In genomic region chr8:82027401-82027800, GRCm38 (mm10) we compare ENCODE assay signal across 9 mouse cellular contexts.
DNase-seq lines count a peak whose midpoint lies in the region; ATAC-seq and TF ChIP-seq lines count a peak whose summit lies in the region.
"Had no signal": no experiment of that assay in that cellular context is flagged by ENCODE, and none has a peak within 500 bp of the region (broad histone marks: within the 10 kb centered on the region; RNA-seq: fewer than 3 reads in every experiment).

No protein-coding gene starts in this region.

- no peak for TF ChIP-seq EP300 in stomach, postnatal 0 days (optimal IDR thresholded peaks at IDR 0.05)

- no peak overlapping the region for H3K27ac ChIP-seq in forebrain, embryonic 13.5 days
- H3K27ac ChIP-seq in forebrain, embryonic 11.5 days (ENCODE audit: low read depth, low read length), result no peak overlapping the region
- H3K27ac ChIP-seq in stomach, embryonic 14.5 days (ENCODE audit: low read length), result peak overlapping the region; percentile 12; the same call in 1 of the 2 replicates
- H3K27ac ChIP-seq in stomach, postnatal 0 days (replicated peaks), result no peak overlapping the region
- no peak overlapping the region for H3K27ac ChIP-seq in midbrain, embryonic 14.5 days (replicated peaks; ENCODE audit: low read depth, low read length)

- no peak overlapping the region for H3K9ac ChIP-seq in forebrain, embryonic 13.5 days
- no peak overlapping the region for H3K9ac ChIP-seq in forebrain, embryonic 11.5 days (ENCODE audit: low read length)
- no peak overlapping the region for H3K9ac ChIP-seq in stomach, embryonic 14.5 days (replicated peaks; ENCODE audit: low read depth, low read length)
- H3K9ac ChIP-seq in stomach, postnatal 0 days (ENCODE audit: low read length), result no peak overlapping the region
- no peak overlapping the region for H3K9ac ChIP-seq in midbrain, embryonic 14.5 days (replicated peaks; ENCODE audit: low read length)

- H3K4me2 ChIP-seq in forebrain, embryonic 13.5 days, result no peak overlapping the region
- H3K4me2 ChIP-seq in forebrain, embryonic 11.5 days (ENCODE audit: low read depth, low read length, severe bottlenecking), result no peak overlapping the region
- no peak overlapping the region for H3K4me2 ChIP-seq in stomach, embryonic 14.5 days (replicated peaks; ENCODE audit: low read depth, low read length)
- no peak overlapping the region for H3K4me2 ChIP-seq in stomach, postnatal 0 days (replicated peaks; ENCODE audit: low read depth)
- no peak overlapping the region for H3K4me2 ChIP-seq in midbrain, embryonic 14.5 days (ENCODE audit: low read length)

- no peak overlapping the region for H3K4me3 ChIP-seq in forebrain, embryonic 13.5 days
- H3K4me3 ChIP-seq in forebrain, embryonic 11.5 days (ENCODE audit: low read depth, low read length), result no peak overlapping the region
- H3K4me3 ChIP-seq in stomach, embryonic 14.5 days (ENCODE audit: low read depth, low read length), result no peak overlapping the region
- H3K4me3 ChIP-seq in stomach, postnatal 0 days (ENCODE audit: low read depth, low read length), result no peak overlapping the region
- no peak overlapping the region for H3K4me3 ChIP-seq in midbrain, embryonic 14.5 days (replicated peaks; ENCODE audit: low read depth, low read length)

- H3K4me1 ChIP-seq in forebrain, embryonic 13.5 days, result peaks cover 15% of the 10 kb centered on the region
- no peaks in the 10 kb centered on the region for H3K4me1 ChIP-seq in forebrain, embryonic 11.5 days (replicated peaks; ENCODE audit: control insufficient read depth, insufficient read depth, low read length)
- H3K4me1 ChIP-seq in stomach, embryonic 14.5 days (ENCODE audit: control insufficient read depth, insufficient read depth, low read length), result 0 out of 2 replicates have a peak, but pooled peaks cover 4% of the 10 kb centered on the region
- H3K4me1 ChIP-seq in stomach, postnatal 0 days (replicated peaks; ENCODE audit: control insufficient read depth, insufficient read depth), result no peaks in the 10 kb centered on the region
- H3K4me1 ChIP-seq in midbrain, embryonic 14.5 days (ENCODE audit: control insufficient read depth, insufficient read depth, low read length), result no peaks in the 10 kb centered on the region

- H3K27me3 ChIP-seq in forebrain, embryonic 13.5 days, result no peaks in the 10 kb centered on the region
- H3K27me3 ChIP-seq in forebrain, embryonic 11.5 days (ENCODE audit: control insufficient read depth, insufficient read depth, low read length), result no peaks in the 10 kb centered on the region
- H3K27me3 ChIP-seq in stomach, embryonic 14.5 days (ENCODE audit: control insufficient read depth, insufficient read depth, low read length), result no peaks in the 10 kb centered on the region
- H3K27me3 ChIP-seq in stomach, postnatal 0 days (ENCODE audit: control insufficient read depth, insufficient read depth, low read length), result no peaks in the 10 kb centered on the region
- H3K27me3 ChIP-seq in midbrain, embryonic 14.5 days (ENCODE audit: control insufficient read depth, insufficient read depth, low read length), result no peaks in the 10 kb centered on the region
- H3K27me3 ChIP-seq: CH12.LX had no signal

- no peaks in the 10 kb centered on the region for H3K36me3 ChIP-seq in forebrain, embryonic 13.5 days (ENCODE audit: poor library complexity, severe bottlenecking)
- no peaks in the 10 kb centered on the region for H3K36me3 ChIP-seq in forebrain, embryonic 11.5 days (ENCODE audit: control insufficient read depth, insufficient read depth, low read length)
- no peaks in the 10 kb centered on the region for H3K36me3 ChIP-seq in stomach, embryonic 14.5 days (ENCODE audit: control insufficient read depth, insufficient read depth, low read length)
- no peaks in the 10 kb centered on the region for H3K36me3 ChIP-seq in stomach, postnatal 0 days (ENCODE audit: control insufficient read depth, insufficient read depth, low read length)
- no peaks in the 10 kb centered on the region for H3K36me3 ChIP-seq in midbrain, embryonic 14.5 days (ENCODE audit: control insufficient read depth, insufficient read depth, low read length)

- ATAC-seq in forebrain, embryonic 13.5 days, result peak; percentile 42
- no peak for ATAC-seq in forebrain, embryonic 11.5 days (replicated peaks; ENCODE audit: low FRiP score)
- ATAC-seq in stomach, embryonic 14.5 days (ENCODE audit: insufficient number of reproducible peaks, insufficient read depth, low FRiP score, low read depth), result no peak; the same call in 1 of the 2 replicates
- no peak for ATAC-seq in stomach, postnatal 0 days (ENCODE audit: low FRiP score, low TSS enrichment)
- ATAC-seq in midbrain, embryonic 14.5 days (ENCODE audit: low FRiP score, low TSS enrichment), result no peak

- 36% methylated on average over 3 of the region's 3 CpGs for WGBS in forebrain, embryonic 13.5 days
- 63% methylated on average over 3 of the region's 3 CpGs for WGBS in forebrain, embryonic 11.5 days
- 29% methylated on average over 3 of the region's 3 CpGs for WGBS in stomach, embryonic 14.5 days
- 39% methylated on average over 3 of the region's 3 CpGs for WGBS in stomach, postnatal 0 days
- WGBS in midbrain, embryonic 14.5 days, result 58% methylated on average over 3 of the region's 3 CpGs

- DNase-seq in forebrain, embryonic 11.5 days (ENCODE audit: low spot score), result no peak
- no peak for DNase-seq in stomach, postnatal 0 days (ENCODE audit: low spot score)
- peak; percentile 7 for DNase-seq in heart, postnatal 4 days
- peak; percentile 56 for DNase-seq in midbrain, embryonic 14.5 days
- no peak for DNase-seq in retina, postnatal 1 day
- no peak for DNase-seq in spleen, postnatal 14 days (ENCODE audit: low spot score in 2 of 2)

- no peaks in the 10 kb centered on the region for H3K9me3 ChIP-seq in forebrain, embryonic 13.5 days (replicated peaks)
- no peaks in the 10 kb centered on the region for H3K9me3 ChIP-seq in forebrain, embryonic 11.5 days (ENCODE audit: control insufficient read depth, low read length)
- no peaks in the 10 kb centered on the region for H3K9me3 ChIP-seq in stomach, embryonic 14.5 days (ENCODE audit: control insufficient read depth, low read depth, low read length)
- no peaks in the 10 kb centered on the region for H3K9me3 ChIP-seq in stomach, postnatal 0 days (ENCODE audit: control insufficient read depth, low read length)
- H3K9me3 ChIP-seq in midbrain, embryonic 14.5 days (ENCODE audit: control insufficient read depth, low read length), result no peaks in the 10 kb centered on the region

- TF ChIP-seq CTCF in stomach, postnatal 0 days (IDR thresholded peaks at IDR 0.05; ENCODE audit: low read depth), result no peak

Comparison
In these comparisons a context has a peak if more than half of its experiments do, and no peak if none do; other contexts are left out.
1. DNase-seq: peak in heart, postnatal 4 days (single experiment) and midbrain, embryonic 14.5 days (single experiment); none in forebrain, embryonic 11.5 days (single experiment), stomach, postnatal 0 days (single experiment), retina, postnatal 1 day (single experiment) and spleen, postnatal 14 days (0 of 2).